Mouse (Mus musculus): ENCODE measurements around the gene Tm9sf2.

- TF ChIP-seq POLR2A (IDR thresholded peaks at IDR 0.05; ENCODE audit: insufficient read length, low read depth) (no peak), E2F4 (IDR thresholded peaks at IDR 0.05; ENCODE audit: insufficient read depth) (no peak), MYOG (IDR thresholded peaks at IDR 0.05; ENCODE audit: control insufficient read depth in 1 of 3, insufficient read depth in 1 of 3, insufficient read length in 2 of 3, low read depth in 2 of 3) (no peak), MAX (IDR thresholded peaks at IDR 0.05; ENCODE audit: low read depth) (no peak), CEBPB (IDR thresholded peaks at IDR 0.05; ENCODE audit: insufficient read depth, poor library complexity, severe bottlenecking) (no peak), MYOD1 (IDR thresholded peaks at IDR 0.05; ENCODE audit: control insufficient read depth in 1 of 3, insufficient read length in 2 of 3, low read depth in 2 of 3) (no peak)
Measured at GRCm38 (mm10) chr14:122073422-122073821, 33.4 kb upstream of the Tm9sf2 start.

All from myocyte (in vitro differentiated cells).